Mouse (Mus musculus) hindbrain, embryonic 14.5 days (tissue): ENCODE measurements around the gene Gm26938. TPM values are rescaled to one million over a fixed set of nuclear protein-coding genes. Genes with fewer than 3 reads are reported as not detected.

Experiments
- ATAC-seq: fragments of 200-750 bp; cut with Nextera tagmentation; 2 replicates; pipeline ENCODE4 v1.8.0; 2017; ENCODE audit warnings: moderate number of reproducible peaks, mild to moderate bottlenecking, moderate TSS enrichment, moderate library complexity; ENCODE audit not compliant: low FRiP score
- DNase-seq: peaks from one replicate; pipeline ENCODE4 v3.0.0-alpha.2; 2015; ENCODE audit warnings: low spot score
- H3K27ac ChIP-seq: fragments of 300-500 bp; sonication (generic); 2 replicates; pipeline ENCODE4 v1.5.1; 2014; ENCODE audit warnings: mild to moderate bottlenecking, moderate library complexity
- H3K27me3 ChIP-seq: fragments of 300-500 bp; sonication (generic); 2 replicates; pipeline ENCODE4 v1.6.1; 2014; ENCODE audit warnings: mild to moderate bottlenecking, low read length, mixed read lengths; ENCODE audit not compliant: control insufficient read depth, insufficient read depth
- H3K36me3 ChIP-seq: fragments of 300-500 bp; sonication (generic); replicated peaks from 2 replicates; pipeline ENCODE4 v1.6.1; 2014; ENCODE audit not compliant: control insufficient read depth, insufficient read depth
- H3K4me1 ChIP-seq: fragments of 300-500 bp; sonication (generic); replicated peaks from 2 replicates; pipeline ENCODE4 v1.6.1; 2014; ENCODE audit warnings: antibody characterized with exemption, low read length, mixed read lengths; ENCODE audit not compliant: control insufficient read depth, insufficient read depth
- H3K4me2 ChIP-seq: fragments of 300-500 bp; sonication (generic); replicated peaks from 2 replicates; pipeline ENCODE4 v1.6.1; 2014; ENCODE audit warnings: mild to moderate bottlenecking, moderate library complexity
- H3K4me3 ChIP-seq: fragments of 300-500 bp; sonication (generic); replicated peaks from 2 replicates; pipeline ENCODE4 v1.5.1; 2014; ENCODE audit warnings: mild to moderate bottlenecking, low read length
- H3K9ac ChIP-seq: fragments of 300-500 bp; sonication (generic); 2 replicates; pipeline ENCODE4 v1.6.1; 2014
- H3K9me3 ChIP-seq: fragments of 300-500 bp; sonication (generic); 2 replicates; pipeline ENCODE4 v1.6.1; 2016; ENCODE audit warnings: low read length; ENCODE audit not compliant: control insufficient read depth
- WGBS: fragments of 180-500 bp; shearing (Covaris S2); extraction: QIAGEN DNeasy Blood & Tissue Kit; methylation state at CpG from one replicate; pipeline ENCODE4 v1.1.7; 2014; 5-methylcytosine and 5-hydroxymethylcytosine counted together
- polyA plus RNA-seq: library from polyadenylated mRNA; unstranded; fragments of >200 nt; fragmentation: Nextera tagmentation; extraction: Ambion mirVana; gene quantifications from 2 replicates; pipeline ENCODE4 v1.2.1, GENCODE M21; 2014

Gm26938 gene
- polyA plus RNA-seq, 1 experiment from 2014 or later: 0.29 TPM

DNA sequence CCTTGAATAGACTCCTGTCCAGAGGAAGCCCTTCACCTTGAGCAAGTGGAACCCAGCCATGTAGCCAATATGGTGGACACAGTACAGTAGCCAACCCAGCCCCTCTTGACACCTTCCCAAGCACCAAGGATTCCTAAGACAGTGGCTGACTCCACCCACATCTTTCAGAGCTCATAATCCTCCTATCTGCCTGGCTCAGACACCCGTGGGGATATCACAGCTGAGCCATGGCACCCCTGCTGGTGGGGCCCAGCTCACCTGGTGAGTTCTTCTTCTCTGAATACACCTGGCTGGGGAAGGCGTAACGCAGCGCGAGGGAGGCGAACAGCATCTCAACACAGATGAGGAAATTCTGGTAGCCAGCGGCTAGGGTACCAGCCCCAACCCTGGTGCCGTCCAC, 20.3 kb downstream of the Gm26938 start:
- H3K27ac ChIP-seq: no peak overlapping the region
- ATAC-seq (no peak), DNase-seq (no peak)
- H3K4me3 ChIP-seq: no peak overlapping the region
- H3K9me3 ChIP-seq: no peaks in the 10 kb centered on the region
- H3K9ac ChIP-seq: no peak overlapping the region
- H3K36me3 ChIP-seq: peaks cover 14% of the 10 kb centered on the region
- no peak overlapping the region for H3K4me2 ChIP-seq
- no peaks in the 10 kb centered on the region for H3K27me3 ChIP-seq
- H3K4me1 ChIP-seq: no peaks in the 10 kb centered on the region
- WGBS: 93% methylated on average over 8 of the region's 8 CpGs

DNA sequence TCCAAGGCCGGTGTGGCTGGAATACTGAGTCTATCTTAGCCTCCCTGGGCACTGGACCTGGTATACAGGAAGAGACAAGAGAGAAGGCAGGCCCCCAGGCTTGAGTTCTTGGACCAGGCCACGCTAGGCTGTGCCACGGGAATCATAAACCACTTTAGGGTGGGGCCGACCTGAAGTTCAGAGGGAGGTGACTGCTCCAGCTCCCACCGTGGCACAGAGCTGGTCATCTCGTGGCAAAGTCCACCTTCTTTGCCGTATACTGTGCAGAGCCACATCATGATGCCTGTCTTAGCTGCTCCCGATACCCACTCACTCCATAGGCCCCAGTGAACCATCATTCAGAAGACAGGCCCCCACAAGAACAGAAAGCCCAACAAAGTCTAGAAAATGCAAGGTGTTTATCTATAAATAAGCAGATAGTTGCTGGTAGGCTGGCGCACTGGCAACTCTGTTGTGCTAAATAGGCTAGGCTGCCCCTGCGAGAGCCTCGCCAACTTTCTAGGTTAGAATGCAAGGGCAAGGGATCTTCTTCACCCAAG, 21.6 kb downstream of the Gm26938 start:
- H3K36me3 ChIP-seq: peaks cover 27% of the 10 kb centered on the region
- no peak for ATAC-seq
- H3K9ac ChIP-seq: no peak overlapping the region
- no peak for DNase-seq
- 91% methylated on average over 11 of the region's 11 CpGs for WGBS
- H3K4me3 ChIP-seq: no peak overlapping the region
- H3K4me2 ChIP-seq: no peak overlapping the region
- no peaks in the 10 kb centered on the region for H3K27me3 ChIP-seq
- H3K4me1 ChIP-seq: no peaks in the 10 kb centered on the region
- H3K9me3 ChIP-seq: no peaks in the 10 kb centered on the region
- no peak overlapping the region for H3K27ac ChIP-seq

GRCm38 (mm10) chr5:139804107-139804551, 22.1 kb downstream of the Gm26938 start:
- DNase-seq: no peak
- H3K4me2 ChIP-seq: no peak overlapping the region
- H3K27me3 ChIP-seq: no peaks in the 10 kb centered on the region
- H3K4me3 ChIP-seq: no peak overlapping the region
- H3K9ac ChIP-seq: no peak overlapping the region
- no peaks in the 10 kb centered on the region for H3K9me3 ChIP-seq
- no peak overlapping the region for H3K27ac ChIP-seq
- 10% methylated on average over 6 of the region's 6 CpGs for WGBS
- ATAC-seq: no peak
- peaks cover 30% of the 10 kb centered on the region for H3K36me3 ChIP-seq
- H3K4me1 ChIP-seq: peaks cover 3% of the 10 kb centered on the region

- Histone ChIP-seq H3K9ac (no peak overlapping the region), H3K4me1 (peaks cover 8% of the 10 kb centered on the region), H3K27me3 (no peaks in the 10 kb centered on the region), H3K4me2 (peak overlapping the region; percentile 28; the same call in 1 of the 2 replicates), H3K9me3 (no peaks in the 10 kb centered on the region), H3K27ac (no peak overlapping the region), H3K36me3 (peaks cover 30% of the 10 kb centered on the region), H3K4me3 (no peak overlapping the region)
- DNase-seq (peak; percentile 36), ATAC-seq (peak; percentile 41; the same call in 1 of the 2 replicates)
- WGBS: 9% methylated on average over 12 of the region's 12 CpGs
These were observed 22.6 kb downstream of the Gm26938 start for GRCm38 (mm10) chr5:139803601-139804102.

GRCm38 (mm10) chr5:139803165-139803564, 23.0 kb downstream of the Gm26938 start:
- Histone ChIP-seq H3K36me3 (peaks cover 30% of the 10 kb centered on the region), H3K27ac (no peak overlapping the region), H3K4me2 (no peak overlapping the region), H3K4me3 (no peak overlapping the region), H3K9me3 (no peaks in the 10 kb centered on the region), H3K9ac (no peak overlapping the region), H3K4me1 (peaks cover 12% of the 10 kb centered on the region), H3K27me3 (no peaks in the 10 kb centered on the region)
- DNase-seq: no peak
- no peak for ATAC-seq
- 81% methylated on average over 8 of the region's 8 CpGs for WGBS

DNA sequence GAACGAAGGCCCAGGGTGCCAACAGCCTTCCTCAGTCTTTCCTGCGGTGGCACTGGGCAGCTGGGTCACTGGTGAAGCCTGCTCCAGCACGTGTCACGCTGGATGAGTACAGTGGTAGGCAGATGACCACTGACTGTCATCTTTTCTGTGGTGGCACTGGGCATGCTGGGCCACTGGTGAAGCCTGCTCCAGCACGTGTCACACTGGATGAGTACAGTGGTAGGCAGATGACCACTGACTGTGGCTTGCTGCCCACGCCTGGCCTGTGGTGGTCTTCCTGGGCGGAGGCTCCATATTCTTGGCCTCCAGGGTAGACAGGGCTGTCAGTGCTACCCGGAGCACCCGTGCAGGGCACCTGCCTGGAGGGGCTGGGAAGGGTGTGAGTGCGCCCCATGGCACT, 24.3 kb downstream of the Gm26938 start:
- H3K4me2 ChIP-seq: no peak overlapping the region
- H3K36me3 ChIP-seq: peaks cover 30% of the 10 kb centered on the region
- WGBS: 93% methylated on average over 10 of the region's 10 CpGs
- H3K9ac ChIP-seq: no peak overlapping the region
- H3K9me3 ChIP-seq: no peaks in the 10 kb centered on the region
- DNase-seq (no peak), ATAC-seq (no peak)
- H3K27me3 ChIP-seq: no peaks in the 10 kb centered on the region
- no peak overlapping the region for H3K4me3 ChIP-seq
- H3K4me1 ChIP-seq: peaks cover 25% of the 10 kb centered on the region
- no peak overlapping the region for H3K27ac ChIP-seq

GRCm38 (mm10) chr5:139801231-139801630, 25.0 kb downstream of the Gm26938 start:
- no peak for DNase-seq
- no peak for ATAC-seq
- no peaks in the 10 kb centered on the region for H3K27me3 ChIP-seq

GRCm38 (mm10) chr5:139799801-139800590, 26.2 kb downstream of the Gm26938 start:
- Histone ChIP-seq H3K9ac (no peak overlapping the region), H3K4me1 (peaks cover 30% of the 10 kb centered on the region), H3K27ac (no peak overlapping the region), H3K27me3 (no peaks in the 10 kb centered on the region), H3K4me3 (no peak overlapping the region), H3K9me3 (no peaks in the 10 kb centered on the region), H3K36me3 (peaks cover 30% of the 10 kb centered on the region), H3K4me2 (no peak overlapping the region)
- DNase-seq: no peak
- 88% methylated on average over 33 of the region's 33 CpGs for WGBS
- ATAC-seq: no peak

More at GRCm38 (mm10) chr5:139801231-139801630, 25.0 kb downstream of the Gm26938 start:
- Histone ChIP-seq H3K4me3 (no peak overlapping the region), H3K9me3 (no peaks in the 10 kb centered on the region), H3K4me1 (peaks cover 30% of the 10 kb centered on the region), H3K9ac (no peak overlapping the region), H3K4me2 (no peak overlapping the region), H3K27ac (no peak overlapping the region), H3K36me3 (peaks cover 30% of the 10 kb centered on the region)
- 92% methylated on average over 8 of the region's 8 CpGs for WGBS

DNA sequence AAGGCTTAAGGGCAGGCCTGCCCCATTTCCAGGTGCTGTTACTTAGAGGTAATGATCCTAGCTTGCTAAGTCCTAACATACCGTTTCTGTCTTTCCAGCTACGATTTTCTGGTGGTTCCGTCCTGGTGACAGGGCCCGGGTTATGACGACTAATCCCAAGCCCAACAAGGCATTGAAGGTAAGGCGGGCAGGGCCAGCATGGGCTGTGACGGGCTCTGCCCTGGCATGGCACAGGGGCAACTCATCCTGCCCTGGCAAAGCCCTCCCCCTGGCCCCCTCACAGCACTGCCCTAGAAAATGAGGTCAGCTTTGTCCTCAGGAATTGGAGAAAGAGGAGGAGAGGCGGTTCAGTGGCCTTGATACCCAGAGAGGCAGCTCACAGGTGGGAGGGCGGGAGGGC, 27.2 kb downstream of the Gm26938 start:
- ATAC-seq: no peak
- Histone ChIP-seq H3K4me3 (no peak overlapping the region), H3K4me1 (peaks cover 30% of the 10 kb centered on the region), H3K4me2 (peak overlapping the region; percentile 72), H3K27ac (peak overlapping the region; percentile 94), H3K27me3 (no peaks in the 10 kb centered on the region), H3K36me3 (peaks cover 30% of the 10 kb centered on the region), H3K9ac (peak overlapping the region; percentile 60), H3K9me3 (no peaks in the 10 kb centered on the region)
- DNase-seq: no peak
- WGBS: 93% methylated on average over 9 of the region's 9 CpGs
